Mouse (Mus musculus): ENCODE measurements around the gene Slc5a5. TPM values are rescaled to one million over a fixed set of nuclear protein-coding genes. Genes with fewer than 3 reads are reported as not detected.
A peak's percentile ranks its signal among the peaks of the same experiment; 100 is the strongest.

Slc5a5 gene
- polyA plus RNA-seq, 1 experiment from 2014 or later, result 8.2 TPM

DNA sequence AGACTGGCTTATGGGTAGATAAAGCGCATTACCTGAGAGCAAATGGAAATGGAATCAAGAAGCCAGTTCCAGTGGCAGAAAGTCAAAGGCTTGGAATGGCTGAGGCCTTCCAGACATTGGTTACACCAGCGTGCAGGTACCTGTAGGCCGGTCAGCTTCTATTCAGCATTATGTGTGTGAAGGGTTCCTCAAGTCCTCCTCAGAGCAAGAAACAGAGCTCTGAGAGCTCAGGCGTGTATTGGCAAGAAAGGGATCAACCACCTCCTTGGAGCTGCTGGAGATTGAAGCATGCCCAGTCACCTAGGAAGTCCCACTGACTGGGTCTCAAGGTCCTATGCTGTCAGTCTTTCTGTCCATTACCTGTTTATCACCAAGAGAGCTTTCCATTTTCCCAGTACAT, 33.2 kb upstream of the Slc5a5 start:
- ATAC-seq (ENCODE audit: insufficient read depth, low FRiP score), result no peak
- H3K9me3 ChIP-seq (replicated peaks; ENCODE audit: control insufficient read depth, low read length), result no peaks in the 10 kb centered on the region
- no peak overlapping the region for H3K27ac ChIP-seq (ENCODE audit: low read length)
- H3K4me3 ChIP-seq (replicated peaks; ENCODE audit: low read length), result no peak overlapping the region
- no peak overlapping the region for H3K4me2 ChIP-seq (ENCODE audit: low read depth, low read length)
- H3K4me1 ChIP-seq (ENCODE audit: control insufficient read depth, insufficient read depth, low read length), result no peaks in the 10 kb centered on the region
- WGBS, result 88% methylated on average over 4 of the region's 4 CpGs
- no peaks in the 10 kb centered on the region; the same call in 1 of the 2 replicates for H3K36me3 ChIP-seq (ENCODE audit: control insufficient read depth, insufficient read depth, low read length)
- H3K9ac ChIP-seq (ENCODE audit: low read length), result no peak overlapping the region
- H3K27me3 ChIP-seq (ENCODE audit: control insufficient read depth, insufficient read depth, low read length), result no peaks in the 10 kb centered on the region

DNA sequence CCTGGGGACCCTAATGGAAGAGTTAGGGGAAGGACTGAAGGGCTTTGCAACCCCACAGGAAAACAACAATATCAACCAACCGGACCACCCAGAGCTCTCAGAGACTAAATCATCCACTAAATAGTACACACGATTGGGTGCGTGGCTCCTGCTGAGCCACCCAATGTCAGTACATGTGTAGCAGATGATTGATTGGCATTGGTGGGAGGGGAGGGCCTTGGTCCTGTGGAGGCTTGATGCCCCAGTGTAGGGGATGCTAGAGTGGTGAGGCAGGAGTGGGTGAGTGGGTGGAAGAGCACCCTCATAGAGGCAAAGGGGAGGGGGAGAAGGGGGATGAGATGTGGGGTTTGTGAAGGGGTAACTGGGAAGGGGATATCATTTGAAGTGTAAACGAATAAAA, 31.6 kb upstream of the Slc5a5 start:
- Histone ChIP-seq H3K36me3 (ENCODE audit: control insufficient read depth, insufficient read depth, low read length) (peaks cover under 1% of the 10 kb centered on the region; the same call in 1 of the 2 replicates), H3K27ac (ENCODE audit: low read length) (no peak overlapping the region), H3K9me3 (replicated peaks; ENCODE audit: control insufficient read depth, low read length) (no peaks in the 10 kb centered on the region), H3K9ac (ENCODE audit: low read length) (no peak overlapping the region), H3K4me3 (replicated peaks; ENCODE audit: low read length) (no peak overlapping the region), H3K27me3 (ENCODE audit: control insufficient read depth, insufficient read depth, low read length) (no peaks in the 10 kb centered on the region), H3K4me1 (ENCODE audit: control insufficient read depth, insufficient read depth, low read length) (no peaks in the 10 kb centered on the region), H3K4me2 (ENCODE audit: low read depth, low read length) (no peak overlapping the region)
- no peak for ATAC-seq (ENCODE audit: insufficient read depth, low FRiP score)
- 83% methylated on average over 4 of the region's 4 CpGs for WGBS

DNA sequence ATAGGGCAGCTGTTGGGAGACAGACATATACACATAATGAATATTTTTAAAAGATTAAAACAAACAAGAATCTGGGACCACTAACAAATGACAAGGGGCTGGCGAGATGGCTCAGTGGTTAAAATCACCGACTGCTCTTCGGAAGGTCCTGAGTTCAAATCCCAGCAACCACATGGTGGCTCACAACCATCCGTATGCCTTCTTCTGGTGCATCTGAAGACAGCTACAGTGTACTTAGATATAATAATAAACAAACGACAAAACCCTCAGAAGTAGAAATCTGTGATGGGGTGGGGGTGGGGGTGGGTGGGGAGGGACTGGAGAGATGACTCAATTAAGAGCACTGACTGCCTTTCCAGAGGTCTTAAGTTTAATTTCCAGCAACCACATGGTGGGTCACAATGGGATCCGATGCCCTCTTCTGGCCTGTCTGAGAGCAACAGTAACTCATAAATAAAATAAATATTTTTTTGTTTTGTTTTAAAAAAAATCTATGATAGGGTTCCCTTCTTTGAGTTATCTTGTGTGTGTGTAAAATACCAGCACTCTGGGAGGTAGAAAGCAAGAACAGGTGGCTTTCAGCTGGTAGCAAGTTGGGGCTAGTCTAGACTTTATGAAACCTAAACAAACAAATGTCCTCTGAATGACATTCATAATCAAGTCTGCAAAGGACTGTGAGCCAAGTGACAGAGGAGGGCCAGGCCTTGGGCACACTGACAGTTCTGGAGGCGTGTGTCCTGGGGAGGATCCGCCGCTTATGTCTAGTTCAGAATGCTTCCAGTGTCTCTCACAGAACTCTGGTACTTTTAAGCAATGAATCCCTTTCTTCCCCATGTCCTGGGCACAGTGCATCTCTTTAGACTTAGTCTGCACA, 27.7 kb upstream of the Slc5a5 start:
- peaks cover 32% of the 10 kb centered on the region for H3K36me3 ChIP-seq (ENCODE audit: control insufficient read depth, insufficient read depth, low read length)

DNA sequence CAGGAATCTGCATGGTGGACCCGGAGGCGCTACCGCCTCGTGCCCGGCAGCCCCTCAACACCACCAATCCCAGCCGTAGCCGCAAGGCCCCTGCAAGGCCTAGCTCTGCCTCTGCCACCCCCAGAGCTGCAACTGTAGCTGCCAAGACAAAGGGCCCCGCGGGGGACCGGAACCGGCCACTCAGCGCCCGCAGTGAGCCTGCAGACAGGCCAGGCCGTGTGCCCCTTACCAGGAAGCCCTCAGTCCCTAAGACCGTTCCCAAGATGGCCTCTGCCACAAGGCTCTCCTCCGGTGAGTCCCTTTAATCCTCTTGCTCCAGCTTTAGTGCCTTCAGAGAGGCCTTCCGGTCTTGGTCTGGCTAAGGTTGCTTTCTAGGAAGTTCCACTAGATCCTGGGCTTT, 22.1 kb upstream of the Slc5a5 start:
- H3K27ac ChIP-seq (ENCODE audit: low read length), result no peak overlapping the region
- H3K27me3 ChIP-seq (ENCODE audit: control insufficient read depth, insufficient read depth, low read length), result no peaks in the 10 kb centered on the region
- no peak overlapping the region for H3K4me3 ChIP-seq (replicated peaks; ENCODE audit: low read length)
- no peak for ATAC-seq (ENCODE audit: insufficient read depth, low FRiP score)
- H3K9me3 ChIP-seq (replicated peaks; ENCODE audit: control insufficient read depth, low read length), result no peaks in the 10 kb centered on the region
- no peaks in the 10 kb centered on the region for H3K4me1 ChIP-seq (ENCODE audit: control insufficient read depth, insufficient read depth, low read length)
- WGBS, result 95% methylated on average over 17 of the region's 17 CpGs
- H3K4me2 ChIP-seq (ENCODE audit: low read depth, low read length), result no peak overlapping the region
- no peak overlapping the region for H3K9ac ChIP-seq (ENCODE audit: low read length)
- H3K36me3 ChIP-seq (ENCODE audit: control insufficient read depth, insufficient read depth, low read length), result peaks cover 57% of the 10 kb centered on the region

More for the DNA sequence above, 27.7 kb upstream of the Slc5a5 start:
- Histone ChIP-seq H3K9me3 (replicated peaks; ENCODE audit: control insufficient read depth, low read length) (no peaks in the 10 kb centered on the region), H3K27ac (ENCODE audit: low read length) (no peak overlapping the region), H3K9ac (ENCODE audit: low read length) (no peak overlapping the region), H3K4me2 (ENCODE audit: low read depth, low read length) (no peak overlapping the region), H3K4me1 (ENCODE audit: control insufficient read depth, insufficient read depth, low read length) (no peaks in the 10 kb centered on the region), H3K27me3 (ENCODE audit: control insufficient read depth, insufficient read depth, low read length) (no peaks in the 10 kb centered on the region), H3K4me3 (replicated peaks; ENCODE audit: low read length) (no peak overlapping the region)
- no peak for ATAC-seq (ENCODE audit: insufficient read depth, low FRiP score)
- 80% methylated on average over 9 of the region's 9 CpGs for WGBS

DNA sequence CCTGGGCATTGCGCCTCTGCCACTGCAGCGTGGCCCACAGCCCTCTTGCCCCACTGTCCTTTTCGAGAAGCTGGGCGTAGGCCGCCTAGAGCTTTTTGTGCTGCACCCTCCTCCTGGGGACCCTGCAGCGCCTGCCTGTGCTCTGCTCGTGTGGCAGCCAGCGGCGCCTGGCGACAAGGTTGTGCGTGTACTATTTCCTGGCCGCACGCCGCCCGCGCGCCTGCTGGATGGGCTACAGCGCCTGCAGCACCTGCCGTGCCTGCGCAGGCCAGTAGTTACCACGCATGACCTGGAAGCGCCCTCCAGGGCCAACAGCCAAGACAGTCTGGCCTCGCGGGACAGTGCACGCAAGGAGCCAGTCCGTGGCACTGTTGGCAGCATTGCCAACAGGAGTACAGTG, 21.0 kb upstream of the Slc5a5 start:
- Histone ChIP-seq H3K4me3 (replicated peaks; ENCODE audit: low read length) (no peak overlapping the region), H3K4me1 (ENCODE audit: control insufficient read depth, insufficient read depth, low read length) (no peaks in the 10 kb centered on the region), H3K4me2 (ENCODE audit: low read depth, low read length) (no peak overlapping the region), H3K36me3 (ENCODE audit: control insufficient read depth, insufficient read depth, low read length) (peaks cover 51% of the 10 kb centered on the region), H3K27ac (ENCODE audit: low read length) (no peak overlapping the region), H3K9me3 (replicated peaks; ENCODE audit: control insufficient read depth, low read length) (no peaks in the 10 kb centered on the region), H3K27me3 (ENCODE audit: control insufficient read depth, insufficient read depth, low read length) (no peaks in the 10 kb centered on the region), H3K9ac (ENCODE audit: low read length) (no peak overlapping the region)
- ATAC-seq (ENCODE audit: insufficient read depth, low FRiP score), result no peak
- 94% methylated on average over 26 of the region's 26 CpGs for WGBS

DNA sequence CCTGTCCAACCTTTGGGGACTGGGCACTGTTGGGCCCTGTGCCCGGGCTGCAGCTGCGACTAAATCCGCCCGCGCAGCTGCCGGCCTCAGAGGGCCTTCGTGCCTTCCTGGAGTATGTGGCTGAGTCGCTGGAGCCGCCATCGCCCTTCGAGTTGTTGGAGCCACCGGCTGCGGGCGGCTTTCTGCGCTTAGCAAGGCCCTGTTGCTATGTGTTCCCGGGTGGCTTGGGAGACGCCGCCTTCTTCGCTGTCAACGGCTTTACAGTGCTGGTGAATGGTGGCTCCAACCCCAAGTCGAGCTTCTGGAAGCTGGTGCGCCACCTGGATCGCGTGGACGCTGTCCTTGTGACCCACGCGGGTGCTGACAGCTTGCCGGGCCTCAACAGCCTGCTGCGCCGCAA, 20.4 kb upstream of the Slc5a5 start:
- no peak for ATAC-seq (ENCODE audit: insufficient read depth, low FRiP score)
- Histone ChIP-seq H3K9ac (ENCODE audit: low read length) (no peak overlapping the region), H3K27ac (ENCODE audit: low read length) (no peak overlapping the region), H3K4me2 (ENCODE audit: low read depth, low read length) (no peak overlapping the region), H3K4me1 (ENCODE audit: control insufficient read depth, insufficient read depth, low read length) (no peaks in the 10 kb centered on the region), H3K27me3 (ENCODE audit: control insufficient read depth, insufficient read depth, low read length) (no peaks in the 10 kb centered on the region), H3K4me3 (replicated peaks; ENCODE audit: low read length) (no peak overlapping the region), H3K9me3 (replicated peaks; ENCODE audit: control insufficient read depth, low read length) (no peaks in the 10 kb centered on the region), H3K36me3 (ENCODE audit: control insufficient read depth, insufficient read depth, low read length) (peaks cover 49% of the 10 kb centered on the region)
- 94% methylated on average over 30 of the region's 30 CpGs for WGBS

DNA sequence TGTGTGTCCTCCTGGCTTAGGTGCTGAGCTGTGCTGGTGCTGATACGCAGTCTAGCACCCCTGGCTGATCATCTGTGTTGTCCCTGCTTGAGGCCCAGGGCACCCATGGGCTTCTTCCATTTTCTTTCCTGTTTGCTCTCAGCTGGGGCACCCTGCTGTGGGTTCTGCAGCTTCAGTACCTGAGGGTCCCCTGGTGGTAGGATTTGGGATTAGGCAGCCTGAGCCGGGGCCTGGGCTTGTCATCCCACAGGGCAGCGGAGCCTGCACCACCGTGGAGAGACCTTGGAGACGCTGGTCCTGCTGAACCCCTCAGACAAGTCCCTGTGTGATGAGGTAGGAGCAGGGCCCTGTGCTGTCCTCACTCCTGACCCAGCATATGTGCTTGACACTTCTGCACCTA, 19.0 kb upstream of the Slc5a5 start:
- ATAC-seq (ENCODE audit: insufficient read depth, low FRiP score), result no peak
- 84% methylated on average over 5 of the region's 5 CpGs for whole genome bisulfite sequencing

DNA sequence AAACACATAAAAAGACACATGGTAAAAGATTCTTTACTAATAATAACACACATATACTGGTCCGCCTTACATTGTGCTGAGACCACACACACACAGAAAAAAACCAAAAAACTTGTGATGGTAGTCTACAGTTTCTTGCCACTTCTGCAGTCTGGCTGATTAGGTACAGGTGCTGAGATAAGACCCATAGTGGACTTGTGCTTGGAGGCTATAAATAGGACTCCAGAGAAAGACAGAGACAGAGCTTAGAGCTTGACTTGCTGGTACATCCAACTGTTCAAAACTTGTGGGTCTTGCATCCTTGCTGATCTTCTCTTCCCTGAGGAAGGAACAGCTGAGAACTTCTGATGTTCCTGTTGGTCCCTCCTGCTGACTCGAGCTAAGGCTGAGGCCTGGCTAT, 15.0 kb upstream of the Slc5a5 start:
- Histone ChIP-seq H3K4me1 (ENCODE audit: control insufficient read depth, insufficient read depth, low read length) (peaks cover 10% of the 10 kb centered on the region), H3K27me3 (ENCODE audit: control insufficient read depth, insufficient read depth, low read length) (no peaks in the 10 kb centered on the region), H3K4me3 (replicated peaks; ENCODE audit: low read length) (no peak overlapping the region), H3K9ac (ENCODE audit: low read length) (no peak overlapping the region), H3K9me3 (replicated peaks; ENCODE audit: control insufficient read depth, low read length) (no peaks in the 10 kb centered on the region), H3K36me3 (ENCODE audit: control insufficient read depth, insufficient read depth, low read length) (no peaks in the 10 kb centered on the region), H3K27ac (ENCODE audit: low read length) (no peak overlapping the region), H3K4me2 (ENCODE audit: low read depth, low read length) (no peak overlapping the region)
- 92% methylated on average over 2 of the region's 2 CpGs for WGBS
- ATAC-seq (ENCODE audit: insufficient read depth, low FRiP score), result no peak

More for the DNA sequence above, 19.0 kb upstream of the Slc5a5 start:
- Histone ChIP-seq H3K4me2 (ENCODE audit: low read depth, low read length) (no peak overlapping the region), H3K27me3 (ENCODE audit: control insufficient read depth, insufficient read depth, low read length) (no peaks in the 10 kb centered on the region), H3K4me3 (replicated peaks; ENCODE audit: low read length) (no peak overlapping the region), H3K4me1 (ENCODE audit: control insufficient read depth, insufficient read depth, low read length) (peaks cover 10% of the 10 kb centered on the region), H3K9ac (ENCODE audit: low read length) (no peak overlapping the region), H3K36me3 (ENCODE audit: control insufficient read depth, insufficient read depth, low read length) (peaks cover 38% of the 10 kb centered on the region), H3K27ac (ENCODE audit: low read length) (no peak overlapping the region), H3K9me3 (replicated peaks; ENCODE audit: control insufficient read depth, low read length) (no peaks in the 10 kb centered on the region)

DNA sequence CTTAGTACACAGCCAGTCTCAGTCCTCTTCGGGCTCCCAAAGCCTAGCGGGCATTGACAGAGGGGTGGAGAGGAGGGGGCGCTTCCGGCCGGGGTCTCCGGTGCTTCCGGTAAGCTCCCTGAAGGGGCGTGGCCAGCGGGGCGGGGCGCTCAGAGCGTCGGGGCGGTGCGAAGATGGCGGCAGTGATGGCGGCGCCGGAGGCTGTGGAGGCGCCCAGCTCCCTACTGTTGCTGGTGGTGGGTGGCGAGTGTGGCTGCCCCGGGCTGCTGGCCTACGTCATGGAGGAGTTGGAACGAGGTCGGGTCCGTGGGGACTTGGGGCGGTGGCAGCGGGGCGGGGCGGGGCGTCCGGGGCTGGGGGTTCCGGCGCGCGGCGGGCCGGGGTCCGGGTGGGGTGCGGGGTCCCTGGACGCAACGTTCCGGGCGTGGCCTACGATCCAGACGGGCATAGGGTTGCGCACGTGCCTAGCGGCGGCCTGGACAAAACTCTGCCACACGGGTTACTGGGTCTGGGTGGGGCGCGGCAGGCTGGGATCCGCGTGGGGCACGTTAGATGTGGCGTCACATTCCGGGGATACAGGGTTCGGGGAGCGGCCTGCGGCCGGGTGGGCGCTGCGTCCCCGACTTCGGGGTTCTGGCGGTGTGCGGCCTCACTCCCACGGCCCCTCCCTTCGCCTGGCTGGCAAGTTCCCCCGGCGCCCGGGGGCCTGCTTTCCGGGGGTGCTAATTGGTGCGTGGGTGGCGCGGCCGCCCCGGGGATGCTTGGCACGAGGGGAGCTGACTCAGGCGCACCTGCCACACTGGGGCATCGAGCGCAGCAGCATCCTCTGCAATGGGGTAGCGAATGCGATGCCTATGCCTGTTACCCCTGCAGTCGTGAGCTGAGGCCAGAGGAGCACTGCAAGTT, 13.5 kb upstream of the Slc5a5 start, which contains the start of gene Map1s:
Gene Map1s, plus strand, starts transcription at position 102 of the 906 bp plus-strand sequence.
- peak; percentile 91 for ATAC-seq (ENCODE audit: insufficient read depth, low FRiP score)
- H3K9ac ChIP-seq (ENCODE audit: low read length), result peak within 1 kb of the TSS; percentile 91
- H3K36me3 ChIP-seq (ENCODE audit: control insufficient read depth, insufficient read depth, low read length), result no peaks in the 10 kb centered on the region
- peaks cover 10% of the 10 kb centered on the region for H3K4me1 ChIP-seq (ENCODE audit: control insufficient read depth, insufficient read depth, low read length)
- peak within 1 kb of the TSS; percentile 76 for H3K4me2 ChIP-seq (ENCODE audit: low read depth, low read length)
- peak within 1 kb of the TSS; percentile 82 for H3K4me3 ChIP-seq (replicated peaks; ENCODE audit: low read length)
- H3K27ac ChIP-seq (ENCODE audit: low read length), result peak within 1 kb of the TSS; percentile 86
- WGBS, result under 1% methylated on average over 68 of the region's 86 CpGs
- no peaks in the 10 kb centered on the region for H3K27me3 ChIP-seq (ENCODE audit: control insufficient read depth, insufficient read depth, low read length)
- no peaks in the 10 kb centered on the region for H3K9me3 ChIP-seq (replicated peaks; ENCODE audit: control insufficient read depth, low read length)

All from stomach, embryonic 16.5 days (tissue).